In genomic region chr16:72605066-72605465, GRCm38 (mm10) we compare ENCODE assay signal across 9 mouse cellular contexts.
DNase-seq lines count a peak whose midpoint lies in the region; ATAC-seq and TF ChIP-seq lines count a peak whose summit lies in the region.
"Had no signal": no experiment of that assay in that cellular context is flagged by ENCODE, and none has a peak within 500 bp of the region (broad histone marks: within the 10 kb centered on the region; RNA-seq: fewer than 3 reads in every experiment).

No protein-coding gene starts in this region.

- intact Hi-C loops in left cerebral cortex, postnatal 4 days (cut with DNase I): no loop called here

- peak; percentile 65 for DNase-seq in kidney, adult 2 months
- peak; percentile 22 for DNase-seq in c-Kit-positive CD71-negative TER-119-negative erythroid progenitor cells, embryonic 14.5 days (ENCODE audit: low read depth)
- DNase-seq in forebrain, embryonic 11.5 days (ENCODE audit: low spot score): peak; percentile 85
- DNase-seq in left cerebral cortex, postnatal 4 days: peak; percentile 83
- peak; percentile 4 for DNase-seq in ovary, adult 18-20 months (ENCODE audit: low spot score)
- peak; percentile 24 to 75 for DNase-seq in urinary bladder, postnatal 4 days (ENCODE audit: low spot score in 2 of 2)

- no peak overlapping the region for H3K4me3 ChIP-seq in kidney, adult 2 months (ENCODE audit: insufficient read depth, low read depth, low read length)
- no peak overlapping the region for H3K4me3 ChIP-seq in kidney, embryonic 14.5 days (ENCODE audit: low read length)
- H3K4me3 ChIP-seq in forebrain, embryonic 11.5 days (ENCODE audit: low read depth, low read length): no peak overlapping the region
- H3K4me3 ChIP-seq in hindbrain, embryonic 16.5 days (ENCODE audit: low read length): no peak overlapping the region
- H3K4me3 ChIP-seq: embryonic facial prominence, embryonic 12.5 days had no signal

- H3K9me3 ChIP-seq in kidney, embryonic 14.5 days (ENCODE audit: control insufficient read depth, low read length): no peaks in the 10 kb centered on the region
- H3K9me3 ChIP-seq in forebrain, embryonic 11.5 days (ENCODE audit: control insufficient read depth, low read length): no peaks in the 10 kb centered on the region
- H3K9me3 ChIP-seq in hindbrain, embryonic 16.5 days (ENCODE audit: control insufficient read depth, low read length): no peaks in the 10 kb centered on the region
- H3K9me3 ChIP-seq: embryonic facial prominence, embryonic 12.5 days had no signal

- TF ChIP-seq CTCF in kidney, adult 2 months (conservative IDR thresholded peaks at IDR 0.05; ENCODE audit: insufficient read depth, insufficient read length, low read depth, low read length): peak; percentile 61

- TF ChIP-seq POLR2A in kidney, adult 2 months (IDR thresholded peaks at IDR 0.05; ENCODE audit: low read depth, low read length): no peak

- WGBS in kidney, adult 2 months: 23% methylated on average over 6 of the region's 6 CpGs
- WGBS in kidney, embryonic 14.5 days: 21% methylated on average over 6 of the region's 6 CpGs
- 21% methylated on average over 6 of the region's 6 CpGs for WGBS in forebrain, embryonic 11.5 days
- WGBS in hindbrain, embryonic 16.5 days: 23% methylated on average over 6 of the region's 6 CpGs

- no peaks in the 10 kb centered on the region for H3K4me1 ChIP-seq in kidney, adult 2 months (ENCODE audit: control insufficient read depth, insufficient read depth, low read length)
- no peaks in the 10 kb centered on the region for H3K4me1 ChIP-seq in kidney, embryonic 14.5 days (ENCODE audit: control insufficient read depth, insufficient read depth, low read length)
- no peaks in the 10 kb centered on the region for H3K4me1 ChIP-seq in forebrain, embryonic 11.5 days (replicated peaks; ENCODE audit: control insufficient read depth, insufficient read depth, low read length)
- no peaks in the 10 kb centered on the region for H3K4me1 ChIP-seq in hindbrain, embryonic 16.5 days (ENCODE audit: control insufficient read depth, insufficient read depth, low read depth, low read length)
- H3K4me1 ChIP-seq: embryonic facial prominence, embryonic 12.5 days had no signal

- H3K36me3 ChIP-seq in kidney, adult 2 months (ENCODE audit: control insufficient read depth, insufficient read depth, low read length): no peaks in the 10 kb centered on the region
- no peaks in the 10 kb centered on the region for H3K36me3 ChIP-seq in kidney, embryonic 14.5 days (ENCODE audit: control insufficient read depth, insufficient read depth, low read length)
- no peaks in the 10 kb centered on the region for H3K36me3 ChIP-seq in forebrain, embryonic 11.5 days (ENCODE audit: control insufficient read depth, insufficient read depth, low read length)
- H3K36me3 ChIP-seq in hindbrain, embryonic 16.5 days (ENCODE audit: control insufficient read depth, insufficient read depth, low read length): no peaks in the 10 kb centered on the region
- H3K36me3 ChIP-seq: embryonic facial prominence, embryonic 12.5 days had no signal

- H3K4me2 ChIP-seq in kidney, embryonic 14.5 days (replicated peaks; ENCODE audit: low read depth, low read length): no peak overlapping the region
- H3K4me2 ChIP-seq in forebrain, embryonic 11.5 days (ENCODE audit: low read depth, low read length, severe bottlenecking): no peak overlapping the region
- H3K4me2 ChIP-seq in hindbrain, embryonic 16.5 days (ENCODE audit: low read length): no peak overlapping the region
- H3K4me2 ChIP-seq: embryonic facial prominence, embryonic 12.5 days had no signal

- no peak overlapping the region for H3K9ac ChIP-seq in kidney, embryonic 14.5 days (ENCODE audit: low read depth, low read length)
- H3K9ac ChIP-seq in forebrain, embryonic 11.5 days (ENCODE audit: low read length): no peak overlapping the region
- H3K9ac ChIP-seq in hindbrain, embryonic 16.5 days (ENCODE audit: low read depth, low read length): no peak overlapping the region
- H3K9ac ChIP-seq: embryonic facial prominence, embryonic 12.5 days had no signal

- ATAC-seq in kidney, embryonic 14.5 days (ENCODE audit: low FRiP score, low TSS enrichment): no peak; the same call in 1 of the 2 replicates
- ATAC-seq in forebrain, embryonic 11.5 days (replicated peaks; ENCODE audit: low FRiP score): peak; percentile 66; the same call in 1 of the 2 replicates
- ATAC-seq in hindbrain, embryonic 16.5 days: 0 out of 2 replicates have a peak, but pooled peaks have one; percentile 65

- no peak overlapping the region for H3K27ac ChIP-seq in kidney, adult 2 months (ENCODE audit: insufficient read depth, low read depth, low read length)
- H3K27ac ChIP-seq in kidney, embryonic 14.5 days (ENCODE audit: low read depth, low read length): no peak overlapping the region
- no peak overlapping the region for H3K27ac ChIP-seq in forebrain, embryonic 11.5 days (ENCODE audit: low read depth, low read length)
- H3K27ac ChIP-seq in hindbrain, embryonic 16.5 days (ENCODE audit: low read depth, low read length): no peak overlapping the region
- H3K27ac ChIP-seq: embryonic facial prominence, embryonic 12.5 days had no signal

- no peaks in the 10 kb centered on the region for H3K27me3 ChIP-seq in kidney, adult 2 months (replicated peaks; ENCODE audit: control insufficient read depth, insufficient read depth, low read length)
- H3K27me3 ChIP-seq in kidney, embryonic 14.5 days (ENCODE audit: control insufficient read depth, insufficient read depth, low read length): no peaks in the 10 kb centered on the region
- peaks cover 7% of the 10 kb centered on the region for H3K27me3 ChIP-seq in forebrain, embryonic 11.5 days (ENCODE audit: control insufficient read depth, insufficient read depth, low read length)
- no peaks in the 10 kb centered on the region for H3K27me3 ChIP-seq in hindbrain, embryonic 16.5 days (replicated peaks; ENCODE audit: control insufficient read depth, insufficient read depth, low read length)
- H3K27me3 ChIP-seq: embryonic facial prominence, embryonic 12.5 days had no signal

Comparison
In these comparisons a context has a peak if more than half of its experiments do, and no peak if none do; other contexts are left out.
1. DNase-seq: peak in every context shown above with its lines; median percentile 85 in forebrain, embryonic 11.5 days; 83 in left cerebral cortex, postnatal 4 days; 65 in kidney, adult 2 months; 50 in urinary bladder, postnatal 4 days; 22 in c-Kit-positive CD71-negative TER-119-negative erythroid progenitor cells, embryonic 14.5 days; 4 in ovary, adult 18-20 months.